Mouse (Mus musculus): ENCODE data around the gene Itga6. TPM values are rescaled to one million over a fixed set of nuclear protein-coding genes. Genes with fewer than 3 reads are reported as not detected.

Gene Itga6
- total and polyA plus RNA-seq, 3 experiments = 1.0 to 2.7 TPM; not detected in 1

DNA sequence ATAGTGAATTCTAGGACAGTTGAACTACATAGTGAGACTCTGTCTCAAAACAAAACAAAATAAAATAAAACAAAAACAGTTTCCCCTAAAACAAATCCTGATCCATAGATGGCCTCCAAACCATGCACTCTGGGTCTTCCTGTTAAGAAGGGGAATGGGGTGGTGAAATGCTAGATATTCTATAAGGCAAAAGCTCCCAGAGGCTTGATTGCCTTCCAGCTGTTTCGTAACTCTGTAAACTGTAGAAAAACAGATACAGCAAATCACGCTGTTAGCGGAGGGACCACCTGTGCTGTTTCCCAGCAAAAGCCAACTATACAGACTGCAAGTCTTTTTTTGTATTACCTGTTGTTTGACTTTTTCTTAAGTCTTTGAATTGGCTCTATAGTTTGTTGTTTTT, 121.6 kb downstream of the Itga6 start:
- H3K9me3 ChIP-seq (replicated peaks; ENCODE audit: insufficient read depth, low read length) = no peaks in the 10 kb centered on the region
- TF ChIP-seq RCOR1 (IDR thresholded peaks at IDR 0.05; ENCODE audit: low read depth, low read length) = no peak
- TF ChIP-seq MAZ (IDR thresholded peaks at IDR 0.05; ENCODE audit: low read depth, low read length) = no peak
- TF ChIP-seq TCF12 (IDR thresholded peaks at IDR 0.05; ENCODE audit: low read depth, low read length) = no peak
- no peak for TF ChIP-seq POLR2AphosphoS2 (IDR thresholded peaks at IDR 0.05; ENCODE audit: low read length)
- no peak for TF ChIP-seq MAX (IDR thresholded peaks at IDR 0.05; ENCODE audit: low read length)
- no peak for TF ChIP-seq MEF2A (IDR thresholded peaks at IDR 0.05; ENCODE audit: extremely low read depth, insufficient replicate concordance, low read depth, low read length, poor library complexity, severe bottlenecking)
- peaks cover 0 to 5% of the 10 kb centered on the region in 2 experiments; a peak in 2 of 4 replicates for H3K36me3 ChIP-seq (ENCODE audit: control insufficient read depth in 1 of 2, insufficient read depth in 2 of 2, low read length in 2 of 2)
- peaks cover 0 to 3% of the 10 kb centered on the region in 2 experiments; a peak in 2 of 4 replicates for H3K4me1 ChIP-seq (ENCODE audit: control insufficient read depth in 1 of 2, insufficient read depth in 2 of 2, low read length in 2 of 2)
- H3K27me3 ChIP-seq (ENCODE audit: control insufficient read depth in 1 of 2, insufficient read depth in 2 of 2, low read length in 2 of 2) = peaks cover 2% of the 10 kb centered on the region in 2 experiments; a peak in 2 of 4 replicates
- no peak overlapping the region for H3K27ac ChIP-seq (ENCODE audit: control insufficient read depth, low read depth, low read length)
- no peak for DNase-seq (ENCODE audit: low read depth, low spot score)
- H3K79me2 ChIP-seq (ENCODE audit: control insufficient read depth, insufficient read depth, low read length, poor library complexity) = no peaks in the 10 kb centered on the region
- H3K9ac ChIP-seq (ENCODE audit: control insufficient read depth, low read depth, low read length, poor library complexity, severe bottlenecking) = no peak overlapping the region
- no peak overlapping the region for H3K4me3 ChIP-seq (ENCODE audit: control insufficient read depth in 1 of 2, insufficient read depth in 1 of 2, low read depth in 2 of 2, low read length in 2 of 2)

DNA sequence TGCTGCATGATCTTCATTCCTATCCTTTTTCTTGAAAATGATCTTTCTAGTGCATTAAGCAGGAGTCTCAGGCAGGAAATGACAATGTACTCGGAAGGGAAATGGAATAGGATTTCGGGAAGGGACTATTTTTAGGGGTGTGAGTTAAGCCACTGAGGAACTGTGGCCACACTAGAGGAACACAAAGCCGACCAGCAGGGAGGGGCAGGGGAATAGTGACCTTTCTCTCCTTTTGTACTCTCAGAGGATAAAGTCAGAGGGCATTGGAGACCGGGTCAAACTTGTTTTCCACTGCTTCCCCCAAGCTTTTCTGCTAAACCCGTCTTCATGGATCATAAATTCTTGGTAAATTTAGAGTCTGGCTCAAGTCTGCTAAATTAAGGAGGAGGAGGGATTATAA, 122.1 kb downstream of the Itga6 start:
- H3K36me3 ChIP-seq (ENCODE audit: control insufficient read depth in 1 of 2, insufficient read depth in 2 of 2, low read length in 2 of 2) = peaks cover 0 to 5% of the 10 kb centered on the region in 2 experiments; a peak in 2 of 4 replicates
- H3K4me3 ChIP-seq (ENCODE audit: control insufficient read depth in 1 of 2, insufficient read depth in 1 of 2, low read depth in 2 of 2, low read length in 2 of 2) = no peak overlapping the region
- no peaks in the 10 kb centered on the region for H3K9me3 ChIP-seq (replicated peaks; ENCODE audit: insufficient read depth, low read length)
- DNase-seq (ENCODE audit: low read depth, low spot score) = no peak
- H3K9ac ChIP-seq (ENCODE audit: control insufficient read depth, low read depth, low read length, poor library complexity, severe bottlenecking) = no peak overlapping the region
- peaks cover 2% of the 10 kb centered on the region in 2 experiments; a peak in 2 of 4 replicates for H3K27me3 ChIP-seq (ENCODE audit: control insufficient read depth in 1 of 2, insufficient read depth in 2 of 2, low read length in 2 of 2)
- TF ChIP-seq EP300 (IDR thresholded peaks at IDR 0.05; ENCODE audit: low read depth in 1 of 2, low read length in 2 of 2) = no peak
- TF ChIP-seq MAZ (IDR thresholded peaks at IDR 0.05; ENCODE audit: low read depth, low read length) = no peak
- TF ChIP-seq SMC3 (IDR thresholded peaks at IDR 0.05; ENCODE audit: low read depth, low read length) = no peak
- no peak for TF ChIP-seq RAD21 (IDR thresholded peaks at IDR 0.05; ENCODE audit: low read depth, low read length)
- TF ChIP-seq ZC3H11A (IDR thresholded peaks at IDR 0.05; ENCODE audit: low read depth, low read length) = no peak
- TF ChIP-seq SIN3A (IDR thresholded peaks at IDR 0.05; ENCODE audit: low read length) = no peak
- no peak for TF ChIP-seq GABPA (IDR thresholded peaks at IDR 0.05; ENCODE audit: low read depth, low read length)
- TF ChIP-seq ELF1 (IDR thresholded peaks at IDR 0.05; ENCODE audit: low read depth, low read length) = no peak
- TF ChIP-seq USF1 (IDR thresholded peaks at IDR 0.05; ENCODE audit: low read depth, low read length) = no peak
- no peak for TF ChIP-seq POLR2AphosphoS2 (IDR thresholded peaks at IDR 0.05; ENCODE audit: low read length)
- no peak for TF ChIP-seq POLR2AphosphoS5 (IDR thresholded peaks at IDR 0.05; ENCODE audit: borderline replicate concordance, low read depth, low read length)
- TF ChIP-seq MAX (IDR thresholded peaks at IDR 0.05; ENCODE audit: low read length) = no peak
- TF ChIP-seq ZNF384 (IDR thresholded peaks at IDR 0.05; ENCODE audit: low read depth, low read length) = no peak
- no peak for TF ChIP-seq BHLHE40 (IDR thresholded peaks at IDR 0.05; ENCODE audit: borderline replicate concordance, low read depth, low read length)
- no peak for TF ChIP-seq NELFE (IDR thresholded peaks at IDR 0.05; ENCODE audit: low read depth, low read length)
- no peak for TF ChIP-seq CHD2 (IDR thresholded peaks at IDR 0.05; ENCODE audit: low read length)
- no peak for TF ChIP-seq MXI1 (IDR thresholded peaks at IDR 0.05; ENCODE audit: low read depth, low read length)
- H3K27ac ChIP-seq (ENCODE audit: control insufficient read depth, low read depth, low read length) = no peak overlapping the region
- peaks cover 0 to 3% of the 10 kb centered on the region in 2 experiments; a peak in 2 of 4 replicates for H3K4me1 ChIP-seq (ENCODE audit: control insufficient read depth in 1 of 2, insufficient read depth in 2 of 2, low read length in 2 of 2)
- no peaks in the 10 kb centered on the region for H3K79me2 ChIP-seq (ENCODE audit: control insufficient read depth, insufficient read depth, low read length, poor library complexity)
